ENCODE assay signal across 9 mouse cellular contexts in genomic region chr1:77102421-77103133, GRCm38 (mm10).
A peak's percentile ranks its signal among the peaks of the same experiment; 100 is the strongest.
DNase-seq lines count a peak whose midpoint lies in the region; ATAC-seq lines count a peak whose summit lies in the region.
"Had no signal": no experiment of that assay in that cellular context is flagged by ENCODE, and none has a peak within 500 bp of the region (broad histone marks: within the 10 kb centered on the region; RNA-seq: fewer than 3 reads in every experiment).

No protein-coding gene starts in this region.

- peaks cover 10% of the 10 kb centered on the region; the same call in 1 of the 2 replicates for H3K4me1 ChIP-seq in midbrain, embryonic 16.5 days (ENCODE audit: control insufficient read depth, insufficient read depth, low read length)

- H3K27ac ChIP-seq in midbrain, embryonic 16.5 days (ENCODE audit: low read length) = no peak overlapping the region

- no peaks in the 10 kb centered on the region for H3K36me3 ChIP-seq in midbrain, embryonic 16.5 days (ENCODE audit: control insufficient read depth, insufficient read depth, low read length)

- no peak overlapping the region for H3K9ac ChIP-seq in midbrain, embryonic 16.5 days (ENCODE audit: low read depth, low read length)

- peak; percentile 9 for DNase-seq in embryo, embryonic 10.5 days (ENCODE audit: low spot score)
- no peak for DNase-seq in embryo, embryonic 10 days (ENCODE audit: low spot score)
- DNase-seq in retina, postnatal 1 day = peak; percentile 11
- no peak for DNase-seq in retina, embryonic 14.5 days (ENCODE audit: low spot score)
- DNase-seq in gastrocnemius, adult 18-20 months (ENCODE audit: low spot score) = peak; percentile 60
- no peak for DNase-seq in spleen, adult 18-20 months
- DNase-seq: lung, postnatal 4 days had no signal

- H3K9me3 ChIP-seq in midbrain, embryonic 16.5 days (replicated peaks; ENCODE audit: control insufficient read depth, low read length, poor library complexity, severe bottlenecking) = no peaks in the 10 kb centered on the region

- no peaks in the 10 kb centered on the region; the same call in 1 of the 2 replicates for H3K27me3 ChIP-seq in midbrain, embryonic 16.5 days (ENCODE audit: control insufficient read depth, insufficient read depth, low read depth, low read length)

- ATAC-seq in midbrain, embryonic 16.5 days = peak; percentile 25; the same call in 1 of the 2 replicates
- no peak for ATAC-seq in granulocyte monocyte progenitor cell, adult 5-6 weeks (replicated peaks; ENCODE audit: poor library complexity, severe bottlenecking)

- WGBS in midbrain, embryonic 16.5 days = 38% methylated on average over 13 of the region's 13 CpGs

- H3K4me2 ChIP-seq in midbrain, embryonic 16.5 days (ENCODE audit: low read length) = peak overlapping the region; percentile 19; the same call in 1 of the 2 replicates

- no peak overlapping the region for H3K4me3 ChIP-seq in midbrain, embryonic 16.5 days (ENCODE audit: low read depth, low read length)

Comparison
In these comparisons a context has a peak if more than half of its experiments do, and no peak if none do; other contexts are left out.
1. DNase-seq: peak in embryo, embryonic 10.5 days (single experiment), retina, postnatal 1 day (single experiment) and gastrocnemius, adult 18-20 months (single experiment); none in embryo, embryonic 10 days (single experiment), retina, embryonic 14.5 days (single experiment) and spleen, adult 18-20 months (0 of 2).